Mouse (Mus musculus): ENCODE measurements around the gene Gpr82. TPM values are rescaled to one million over a fixed set of nuclear protein-coding genes. Genes with fewer than 3 reads are reported as not detected.

Gene Gpr82
- polyA plus RNA-seq (2014; fragmentation: Illumina TruSeq; extraction: RNeasy Lipid Tissue Mini Kit (QIAGEN cat#74804); ENCODE audit: low read depth, low replicate concordance), result 0.47 TPM

GRCm38 (mm10) chrX:13661063-13661462, at the start of gene Gpr82:
TSS of gene Gpr82 (plus strand) at chrX:13661363.

GRCm38 (mm10) chrX:13631599-13632283, 29.4 kb upstream of the Gpr82 start, which contains the start of gene Gpr34:
TSS of gene Gpr34 (plus strand) at chrX:13632089.

Other genes with a start within 250 kb of the Gpr82 start
- gene Nyx, start 195.3 kb upstream of the Gpr82 start, polyA plus RNA-seq (2014; fragmentation: Illumina TruSeq; extraction: RNeasy Lipid Tissue Mini Kit (QIAGEN cat#74804); ENCODE audit: low read depth, low replicate concordance), result 0.12 TPM
- gene Gpr34, start 29.3 kb upstream of the Gpr82 start, polyA plus RNA-seq (2014; fragmentation: Illumina TruSeq; extraction: RNeasy Lipid Tissue Mini Kit (QIAGEN cat#74804); ENCODE audit: low read depth, low replicate concordance), result 6.5 TPM
- gene Cask, start 190.0 kb downstream of the Gpr82 start, polyA plus RNA-seq (2014; fragmentation: Illumina TruSeq; extraction: RNeasy Lipid Tissue Mini Kit (QIAGEN cat#74804); ENCODE audit: low read depth, low replicate concordance), result 71.7 TPM

All from adrenal gland, adult 10 weeks (tissue).